Mouse (Mus musculus) embryonic facial prominence, embryonic 12.5 days (tissue): Measurements from ENCODE around the gene Tanc1. TPM values are rescaled to one million over a fixed set of nuclear protein-coding genes. Genes with fewer than 3 reads are reported as not detected.

Experiments used
- ATAC-seq: fragments of 200-750 bp; cut with Nextera tagmentation; 2 replicates; pipeline ENCODE4 v1.8.0; 2017; ENCODE audit not compliant: insufficient number of reproducible peaks, insufficient read depth, low FRiP score, low TSS enrichment
- H3K27ac ChIP-seq: fragments of 300-500 bp; sonication (generic); 2 replicates; pipeline ENCODE4 v1.5.1; 2016; ENCODE audit warnings: mild to moderate bottlenecking
- H3K27me3 ChIP-seq: fragments of 300-500 bp; sonication (generic); 2 replicates; pipeline ENCODE4 v1.6.1; 2016; ENCODE audit warnings: mild to moderate bottlenecking, moderate library complexity
- H3K36me3 ChIP-seq: fragments of 300-500 bp; sonication (generic); 2 replicates; pipeline ENCODE4 v1.6.1; 2016; ENCODE audit warnings: mild to moderate bottlenecking
- H3K4me1 ChIP-seq: fragments of 300-500 bp; sonication (generic); 2 replicates; pipeline ENCODE4 v1.6.1; 2016
- H3K4me2 ChIP-seq: fragments of 300-500 bp; sonication (generic); replicated peaks from 2 replicates; pipeline ENCODE4 v1.6.1; 2016; ENCODE audit warnings: mild to moderate bottlenecking, moderate library complexity
- H3K4me3 ChIP-seq: fragments of 300-500 bp; sonication (generic); 2 replicates; pipeline ENCODE4 v1.5.1; 2016; ENCODE audit warnings: mild to moderate bottlenecking
- H3K9ac ChIP-seq: fragments of 300-500 bp; sonication (generic); 2 replicates; pipeline ENCODE4 v1.6.1; 2016; ENCODE audit warnings: mild to moderate bottlenecking, moderate library complexity
- H3K9me3 ChIP-seq: fragments of 300-500 bp; sonication (generic); 2 replicates; pipeline ENCODE4 v1.6.1; 2016; ENCODE audit warnings: mild to moderate bottlenecking, moderate library complexity
- WGBS: fragments of 180-500 bp; shearing (Covaris S2); methylation state at CpG from one replicate; pipeline ENCODE4 v1.1.7; 2016; 5-methylcytosine and 5-hydroxymethylcytosine counted together
- polyA plus RNA-seq: library from polyadenylated mRNA; unstranded; fragments of >200 nt; fragmentation: Nextera tagmentation; extraction: Ambion mirVana; gene quantifications from 2 replicates; pipeline ENCODE4 v1.2.1, GENCODE M21; 2016

The Tanc1 gene
- polyA plus RNA-seq, 1 experiment from 2014 or later = 37.5 TPM

DNA sequence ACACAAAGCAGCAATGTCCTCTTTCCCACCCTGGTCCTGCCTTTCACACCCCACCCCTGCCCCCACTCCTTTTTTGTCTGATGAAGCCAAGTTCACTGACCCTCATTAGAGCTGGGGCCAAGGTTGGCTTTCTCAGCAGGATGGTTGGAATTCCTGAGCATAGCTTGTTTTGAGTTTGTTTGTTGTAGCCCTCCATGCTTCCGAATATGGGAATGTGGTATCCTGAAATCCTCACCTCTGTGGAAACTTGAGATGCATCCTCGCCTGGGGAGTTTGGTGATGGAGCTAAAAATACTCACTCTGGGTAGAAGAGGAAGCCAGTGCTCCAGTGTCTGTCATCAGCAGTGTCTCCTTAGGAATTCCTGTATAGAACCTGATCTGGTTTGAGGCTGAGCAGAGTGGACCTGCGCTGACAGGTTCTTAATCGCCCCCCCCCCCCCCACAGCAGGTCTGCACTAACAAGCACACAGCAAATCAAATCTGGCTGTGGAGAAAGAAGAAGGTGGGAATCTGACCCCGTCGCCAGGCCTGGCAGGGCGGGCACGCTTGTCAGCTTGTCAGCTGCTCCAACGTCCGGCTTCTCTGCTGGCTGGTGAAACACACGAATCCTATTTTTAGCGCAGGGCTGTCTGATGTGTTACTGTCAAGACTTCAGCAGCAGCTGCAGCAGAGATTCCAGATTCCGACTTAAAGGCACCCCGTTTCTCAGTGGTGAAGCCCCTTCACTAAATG is 217.1 kb downstream of the Tanc1 start:
- no peak overlapping the region for H3K4me3 ChIP-seq
- H3K9ac ChIP-seq = no peak overlapping the region
- WGBS = 12% methylated on average over 14 of the region's 14 CpGs
- peak; percentile 76 for ATAC-seq
- H3K27me3 ChIP-seq = no peaks in the 10 kb centered on the region
- H3K36me3 ChIP-seq = peaks cover 15% of the 10 kb centered on the region; the same call in 1 of the 2 replicates
- H3K4me1 ChIP-seq = peaks cover 33% of the 10 kb centered on the region
- H3K4me2 ChIP-seq = no peak overlapping the region
- H3K27ac ChIP-seq = peak overlapping the region; percentile 72
- no peaks in the 10 kb centered on the region for H3K9me3 ChIP-seq

DNA sequence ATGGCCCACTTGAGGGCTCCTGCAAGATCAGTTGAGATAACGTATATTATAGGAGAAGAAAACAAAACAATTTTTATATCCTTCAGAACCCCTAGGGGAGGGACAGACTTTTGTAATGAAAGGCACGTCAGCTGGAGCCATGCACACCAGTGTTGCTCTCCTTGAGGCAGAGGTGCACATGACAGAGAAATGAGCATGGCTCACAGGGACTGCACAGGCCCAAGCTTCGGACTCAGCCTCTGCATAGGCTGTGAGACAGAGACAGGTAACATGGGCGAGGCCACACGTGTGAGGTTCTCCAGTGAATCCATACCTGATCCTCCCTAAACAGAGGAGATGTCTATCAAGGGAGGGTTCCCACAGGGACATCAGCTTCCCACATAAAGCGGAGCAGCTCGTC is 217.9 kb downstream of the Tanc1 start:
- H3K4me1 ChIP-seq = peaks cover 33% of the 10 kb centered on the region
- H3K4me2 ChIP-seq = no peak overlapping the region
- WGBS = 68% methylated on average over 7 of the region's 7 CpGs
- peak overlapping the region; percentile 72 for H3K27ac ChIP-seq
- peaks cover 21% of the 10 kb centered on the region for H3K36me3 ChIP-seq
- no peaks in the 10 kb centered on the region for H3K9me3 ChIP-seq
- no peaks in the 10 kb centered on the region for H3K27me3 ChIP-seq
- no peak overlapping the region for H3K9ac ChIP-seq
- H3K4me3 ChIP-seq = no peak overlapping the region
- 0 out of 2 replicates have a peak, but pooled peaks have one; percentile 12 for ATAC-seq

- 13% methylated on average over 9 of the region's 9 CpGs for WGBS
- Histone ChIP-seq H3K4me3 (no peak overlapping the region), H3K9me3 (no peaks in the 10 kb centered on the region), H3K27ac (peak overlapping the region; percentile 72; the same call in 1 of the 2 replicates), H3K4me2 (no peak overlapping the region), H3K36me3 (peaks cover 25% of the 10 kb centered on the region), H3K27me3 (no peaks in the 10 kb centered on the region), H3K4me1 (peaks cover 33% of the 10 kb centered on the region), H3K9ac (0 out of 2 replicates have a peak overlapping the region, but pooled peaks have one; percentile 4)
- peak; percentile 26; the same call in 1 of the 2 replicates for ATAC-seq
Observed at GRCm38 (mm10) chr2:59830151-59830550, 218.3 kb downstream of the Tanc1 start.

DNA sequence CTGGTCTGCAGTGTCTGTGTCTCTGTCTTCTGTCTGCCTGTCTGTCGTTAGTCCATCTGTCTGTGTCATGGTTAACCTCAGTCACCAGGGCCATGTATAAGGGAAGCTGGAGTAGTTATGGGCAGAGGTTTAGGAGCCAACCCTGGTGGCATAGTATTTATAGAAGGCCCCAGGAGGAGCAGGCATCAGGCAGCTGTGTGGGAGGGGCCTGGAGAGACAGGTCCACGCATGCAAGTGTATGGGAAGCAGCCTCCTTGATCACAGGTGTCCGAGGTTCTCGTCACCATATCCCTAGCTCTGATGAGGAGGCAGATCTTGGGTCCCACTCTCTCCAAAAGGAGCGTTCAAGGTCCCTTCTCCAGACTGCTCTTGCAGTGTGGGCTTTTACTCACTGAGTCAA is 219.1 kb downstream of the Tanc1 start:
- WGBS = 78% methylated on average over 5 of the region's 5 CpGs
- H3K27ac ChIP-seq = peak overlapping the region; percentile 41; the same call in 1 of the 2 replicates
- peaks cover 33% of the 10 kb centered on the region for H3K4me1 ChIP-seq
- H3K4me3 ChIP-seq = no peak overlapping the region
- no peaks in the 10 kb centered on the region for H3K27me3 ChIP-seq
- peaks cover 33% of the 10 kb centered on the region for H3K36me3 ChIP-seq
- ATAC-seq = no peak
- H3K9me3 ChIP-seq = no peaks in the 10 kb centered on the region
- no peak overlapping the region for H3K9ac ChIP-seq
- no peak overlapping the region for H3K4me2 ChIP-seq

DNA sequence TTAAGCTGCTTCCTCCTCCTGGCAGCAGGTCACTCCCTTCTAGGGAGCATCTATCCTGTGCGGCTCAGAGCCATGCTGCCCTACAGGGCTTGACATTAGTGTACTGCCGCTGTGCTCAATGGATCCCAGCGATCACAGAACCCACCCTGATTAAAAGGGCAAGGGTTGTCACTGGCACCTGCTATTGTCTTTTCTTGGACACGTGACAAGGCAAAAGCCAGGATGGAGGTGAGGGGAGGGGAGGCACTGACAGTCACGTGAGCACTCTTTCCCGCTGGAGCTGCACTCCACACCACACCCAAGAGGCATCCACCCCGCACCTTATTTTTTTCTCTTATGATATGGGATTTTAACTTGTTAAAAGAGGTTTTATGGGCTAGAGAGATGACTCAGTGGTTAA is 220.0 kb downstream of the Tanc1 start:
- no peaks in the 10 kb centered on the region for H3K27me3 ChIP-seq
- peaks cover 33% of the 10 kb centered on the region for H3K4me1 ChIP-seq
- H3K9ac ChIP-seq = no peak overlapping the region
- 88% methylated on average over 7 of the region's 7 CpGs for WGBS
- H3K9me3 ChIP-seq = no peaks in the 10 kb centered on the region
- no peak for ATAC-seq
- peaks cover 37% of the 10 kb centered on the region for H3K36me3 ChIP-seq
- H3K27ac ChIP-seq = no peak overlapping the region
- H3K4me2 ChIP-seq = no peak overlapping the region
- H3K4me3 ChIP-seq = no peak overlapping the region

DNA sequence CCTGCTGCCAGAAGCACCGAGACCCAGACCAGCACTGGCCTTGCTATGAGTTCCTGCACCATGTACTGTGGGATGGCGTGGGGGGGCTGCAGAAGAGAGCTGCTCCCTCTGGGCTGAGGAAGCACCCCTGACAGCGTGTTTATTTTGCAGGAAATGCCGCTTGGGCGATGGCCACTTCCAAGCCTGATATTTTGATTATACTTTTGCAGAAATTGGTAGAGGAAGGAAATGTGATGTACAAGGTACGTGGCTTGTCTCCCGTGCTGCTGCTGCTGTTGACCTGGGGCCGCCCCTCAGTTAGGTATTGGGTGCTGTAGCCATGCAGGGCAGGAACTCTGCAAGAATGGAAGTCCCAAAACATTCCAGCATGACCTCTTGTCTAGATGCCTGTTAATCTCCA is 227.0 kb downstream of the Tanc1 start:
- peaks cover 11% of the 10 kb centered on the region for H3K4me1 ChIP-seq
- ATAC-seq = no peak
- H3K36me3 ChIP-seq = peaks cover 72% of the 10 kb centered on the region
- H3K27me3 ChIP-seq = no peaks in the 10 kb centered on the region
- H3K9ac ChIP-seq = no peak overlapping the region
- no peak overlapping the region for H3K4me3 ChIP-seq
- WGBS = 84% methylated on average over 8 of the region's 8 CpGs
- no peaks in the 10 kb centered on the region for H3K9me3 ChIP-seq
- H3K27ac ChIP-seq = no peak overlapping the region
- no peak overlapping the region for H3K4me2 ChIP-seq

GRCm38 (mm10) chr2:59839755-59840154 is 227.9 kb downstream of the Tanc1 start:
- Histone ChIP-seq H3K27me3 (no peaks in the 10 kb centered on the region), H3K4me2 (no peak overlapping the region), H3K4me3 (no peak overlapping the region), H3K9ac (no peak overlapping the region), H3K4me1 (peaks cover 11% of the 10 kb centered on the region), H3K27ac (no peak overlapping the region), H3K9me3 (no peaks in the 10 kb centered on the region), H3K36me3 (peaks cover 67% of the 10 kb centered on the region)
- ATAC-seq = no peak
- WGBS = 78% methylated on average over 2 of the region's 2 CpGs

- Histone ChIP-seq H3K27ac (no peak overlapping the region), H3K4me1 (peaks cover 11% of the 10 kb centered on the region), H3K36me3 (peaks cover 62% of the 10 kb centered on the region), H3K27me3 (no peaks in the 10 kb centered on the region), H3K9ac (no peak overlapping the region), H3K4me2 (no peak overlapping the region), H3K9me3 (no peaks in the 10 kb centered on the region), H3K4me3 (no peak overlapping the region)
- no peak for ATAC-seq
- WGBS = 47% methylated on average over 4 of the region's 4 CpGs
Observed at GRCm38 (mm10) chr2:59840191-59840590, 228.3 kb downstream of the Tanc1 start.

GRCm38 (mm10) chr2:59841189-59841939 is 229.5 kb downstream of the Tanc1 start:
- 64% methylated on average over 12 of the region's 12 CpGs for WGBS
- peak; percentile 74; the same call in 1 of the 2 replicates for ATAC-seq
- no peak overlapping the region for H3K9ac ChIP-seq

DNA sequence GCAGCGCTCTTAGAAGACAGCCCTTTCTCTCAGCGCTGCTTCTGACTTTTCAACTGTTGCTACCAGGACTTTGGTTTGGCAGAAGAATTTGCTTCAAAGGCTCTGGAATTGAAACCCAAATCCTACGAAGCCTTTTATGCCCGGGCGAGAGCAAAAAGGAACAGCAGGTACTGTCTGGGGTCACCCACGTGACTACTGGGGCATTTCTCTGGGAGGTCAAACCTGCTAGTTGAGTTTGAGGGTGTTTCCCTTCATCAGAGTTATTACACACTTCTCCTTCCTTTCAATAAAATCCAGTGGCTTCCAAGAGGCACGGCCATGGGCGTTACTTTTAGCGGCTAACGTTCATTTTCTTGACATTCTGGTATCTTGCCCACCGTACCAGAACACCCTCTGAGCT is 230.1 kb downstream of the Tanc1 start:
- Histone ChIP-seq H3K4me3 (no peak overlapping the region), H3K9ac (no peak overlapping the region), H3K9me3 (no peaks in the 10 kb centered on the region), H3K36me3 (peaks cover 45% of the 10 kb centered on the region), H3K4me2 (no peak overlapping the region), H3K27me3 (no peaks in the 10 kb centered on the region), H3K27ac (no peak overlapping the region), H3K4me1 (peaks cover 11% of the 10 kb centered on the region)
- WGBS = 75% methylated on average over 11 of the region's 11 CpGs
- ATAC-seq = no peak

More at GRCm38 (mm10) chr2:59841189-59841939, 229.5 kb downstream of the Tanc1 start:
- Histone ChIP-seq H3K9me3 (no peaks in the 10 kb centered on the region), H3K27ac (no peak overlapping the region), H3K4me2 (no peak overlapping the region), H3K4me3 (no peak overlapping the region), H3K4me1 (peaks cover 11% of the 10 kb centered on the region), H3K27me3 (no peaks in the 10 kb centered on the region), H3K36me3 (peaks cover 51% of the 10 kb centered on the region)

DNA sequence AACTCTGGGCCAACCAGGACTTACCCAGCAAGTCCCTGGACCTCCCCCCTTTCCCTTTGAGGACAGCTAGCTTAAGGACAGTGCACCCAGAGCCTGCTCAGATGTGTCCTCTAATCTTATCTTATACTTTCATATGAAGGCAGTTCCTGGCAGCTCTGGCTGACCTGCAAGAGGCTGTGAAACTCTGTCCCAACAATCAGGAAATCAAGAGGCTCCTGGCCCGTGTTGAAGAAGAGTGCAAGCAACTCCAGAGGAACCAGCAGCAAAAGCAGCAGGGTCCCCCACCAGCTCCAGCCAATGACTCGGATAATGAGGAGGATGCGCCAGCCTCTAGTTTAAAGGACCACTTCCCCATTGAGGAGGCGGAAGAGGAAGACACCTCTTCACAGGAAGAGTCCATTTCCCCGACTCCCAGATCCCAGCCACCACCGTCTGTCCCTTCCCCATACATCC is 230.7 kb downstream of the Tanc1 start:
- Histone ChIP-seq H3K4me2 (no peak overlapping the region), H3K9ac (no peak overlapping the region), H3K4me1 (peaks cover 11% of the 10 kb centered on the region), H3K4me3 (no peak overlapping the region), H3K9me3 (no peaks in the 10 kb centered on the region), H3K36me3 (peaks cover 39% of the 10 kb centered on the region), H3K27ac (no peak overlapping the region), H3K27me3 (no peaks in the 10 kb centered on the region)
- WGBS = 77% methylated on average over 6 of the region's 6 CpGs
- ATAC-seq = no peak

GRCm38 (mm10) chr2:59843156-59843555 is 231.3 kb downstream of the Tanc1 start:
- ATAC-seq = no peak
- Histone ChIP-seq H3K9me3 (no peaks in the 10 kb centered on the region), H3K9ac (no peak overlapping the region), H3K4me2 (no peak overlapping the region), H3K36me3 (peaks cover 33% of the 10 kb centered on the region), H3K27me3 (no peaks in the 10 kb centered on the region), H3K4me3 (no peak overlapping the region), H3K4me1 (peaks cover 11% of the 10 kb centered on the region), H3K27ac (no peak overlapping the region)
- 83% methylated on average over 21 of the region's 21 CpGs for WGBS
